Mouse (Mus musculus): ENCODE measurements around the gene Mok. TPM values are rescaled to one million over a fixed set of nuclear protein-coding genes. Genes with fewer than 3 reads are reported as not detected.
A peak's percentile ranks its signal among the peaks of the same experiment; 100 is the strongest.

The Mok gene
- polyA plus RNA-seq, 1 experiment from 2014 or later: 0.85 TPM

GRCm38 (mm10) chr12:110782278-110782677 is 58.5 kb downstream of the Mok start:
- H3K4me3 ChIP-seq (ENCODE audit: low read depth, low read length): no peak overlapping the region
- peaks cover 28% of the 10 kb centered on the region for H3K36me3 ChIP-seq (ENCODE audit: control insufficient read depth, insufficient read depth)
- H3K27ac ChIP-seq (ENCODE audit: low read depth, low read length): no peak overlapping the region
- no peaks in the 10 kb centered on the region for H3K9me3 ChIP-seq (ENCODE audit: control insufficient read depth)
- no peak for ATAC-seq
- no peaks in the 10 kb centered on the region for H3K27me3 ChIP-seq (replicated peaks; ENCODE audit: control insufficient read depth, insufficient read depth, low read length)
- no peak for TF ChIP-seq CTCF (IDR thresholded peaks at IDR 0.05; ENCODE audit: low read depth)
- 93% methylated on average over 1 of the region's 1 CpGs for WGBS
- no peak overlapping the region for H3K4me2 ChIP-seq (replicated peaks; ENCODE audit: low read depth)
- no peak overlapping the region for H3K9ac ChIP-seq (ENCODE audit: low read depth, low read length)
- no peaks in the 10 kb centered on the region for H3K4me1 ChIP-seq (replicated peaks; ENCODE audit: control insufficient read depth, insufficient read depth, low read length)

- Histone ChIP-seq H3K9me3 (ENCODE audit: control insufficient read depth) (no peaks in the 10 kb centered on the region), H3K4me2 (replicated peaks; ENCODE audit: low read depth) (no peak overlapping the region), H3K4me1 (replicated peaks; ENCODE audit: control insufficient read depth, insufficient read depth, low read length) (no peaks in the 10 kb centered on the region), H3K9ac (ENCODE audit: low read depth, low read length) (no peak overlapping the region), H3K27ac (ENCODE audit: low read depth, low read length) (no peak overlapping the region), H3K36me3 (ENCODE audit: control insufficient read depth, insufficient read depth) (peaks cover 24% of the 10 kb centered on the region), H3K27me3 (replicated peaks; ENCODE audit: control insufficient read depth, insufficient read depth, low read length) (no peaks in the 10 kb centered on the region), H3K4me3 (ENCODE audit: low read depth, low read length) (no peak overlapping the region)
- no peak for ATAC-seq
- no peak for TF ChIP-seq CTCF (IDR thresholded peaks at IDR 0.05; ENCODE audit: low read depth)
- WGBS: 84% methylated on average over 8 of the region's 8 CpGs
Measured at GRCm38 (mm10) chr12:110781181-110781580, 59.6 kb downstream of the Mok start.

GRCm38 (mm10) chr12:110779296-110779695 is 61.4 kb downstream of the Mok start:
- no peak for TF ChIP-seq CTCF (IDR thresholded peaks at IDR 0.05; ENCODE audit: low read depth)
- no peaks in the 10 kb centered on the region for H3K9me3 ChIP-seq (ENCODE audit: control insufficient read depth)
- no peaks in the 10 kb centered on the region for H3K27me3 ChIP-seq (replicated peaks; ENCODE audit: control insufficient read depth, insufficient read depth, low read length)
- H3K36me3 ChIP-seq (ENCODE audit: control insufficient read depth, insufficient read depth): peaks cover 21% of the 10 kb centered on the region
- no peaks in the 10 kb centered on the region for H3K4me1 ChIP-seq (replicated peaks; ENCODE audit: control insufficient read depth, insufficient read depth, low read length)
- no peak overlapping the region for H3K9ac ChIP-seq (ENCODE audit: low read depth, low read length)
- no peak overlapping the region for H3K27ac ChIP-seq (ENCODE audit: low read depth, low read length)
- no peak overlapping the region for H3K4me2 ChIP-seq (replicated peaks; ENCODE audit: low read depth)
- WGBS: 57% methylated on average over 7 of the region's 7 CpGs
- H3K4me3 ChIP-seq (ENCODE audit: low read depth, low read length): no peak overlapping the region
- ATAC-seq: no peak

GRCm38 (mm10) chr12:110777853-110778252 is 62.9 kb downstream of the Mok start:
- Histone ChIP-seq H3K27ac (ENCODE audit: low read depth, low read length) (no peak overlapping the region), H3K4me1 (replicated peaks; ENCODE audit: control insufficient read depth, insufficient read depth, low read length) (no peaks in the 10 kb centered on the region), H3K4me3 (ENCODE audit: low read depth, low read length) (no peak overlapping the region), H3K36me3 (ENCODE audit: control insufficient read depth, insufficient read depth) (peaks cover 21% of the 10 kb centered on the region), H3K4me2 (replicated peaks; ENCODE audit: low read depth) (no peak overlapping the region), H3K9ac (ENCODE audit: low read depth, low read length) (no peak overlapping the region), H3K9me3 (ENCODE audit: control insufficient read depth) (no peaks in the 10 kb centered on the region), H3K27me3 (replicated peaks; ENCODE audit: control insufficient read depth, insufficient read depth, low read length) (no peaks in the 10 kb centered on the region)
- no peak for ATAC-seq
- no peak for TF ChIP-seq CTCF (IDR thresholded peaks at IDR 0.05; ENCODE audit: low read depth)
- 80% methylated on average over 5 of the region's 5 CpGs for WGBS

- H3K4me2 ChIP-seq (replicated peaks; ENCODE audit: low read depth): no peak overlapping the region
- H3K27me3 ChIP-seq (replicated peaks; ENCODE audit: control insufficient read depth, insufficient read depth, low read length): no peaks in the 10 kb centered on the region
- H3K4me3 ChIP-seq (ENCODE audit: low read depth, low read length): no peak overlapping the region
- no peaks in the 10 kb centered on the region for H3K9me3 ChIP-seq (ENCODE audit: control insufficient read depth)
- no peak overlapping the region for H3K27ac ChIP-seq (ENCODE audit: low read depth, low read length)
- no peak for TF ChIP-seq CTCF (IDR thresholded peaks at IDR 0.05; ENCODE audit: low read depth)
- H3K4me1 ChIP-seq (replicated peaks; ENCODE audit: control insufficient read depth, insufficient read depth, low read length): no peaks in the 10 kb centered on the region
- H3K36me3 ChIP-seq (ENCODE audit: control insufficient read depth, insufficient read depth): peaks cover 9% of the 10 kb centered on the region
- no peak overlapping the region for H3K9ac ChIP-seq (ENCODE audit: low read depth, low read length)
- peak; percentile 61 for ATAC-seq
- WGBS: 50% methylated on average over 5 of the region's 5 CpGs
Measured at GRCm38 (mm10) chr12:110775628-110776426, 64.9 kb downstream of the Mok start.

GRCm38 (mm10) chr12:110771961-110772360 is 68.8 kb downstream of the Mok start:
- no peak for TF ChIP-seq CTCF (IDR thresholded peaks at IDR 0.05; ENCODE audit: low read depth)
- Histone ChIP-seq H3K4me3 (ENCODE audit: low read depth, low read length) (no peak overlapping the region), H3K9ac (ENCODE audit: low read depth, low read length) (no peak overlapping the region), H3K27me3 (replicated peaks; ENCODE audit: control insufficient read depth, insufficient read depth, low read length) (no peaks in the 10 kb centered on the region), H3K9me3 (ENCODE audit: control insufficient read depth) (no peaks in the 10 kb centered on the region), H3K27ac (ENCODE audit: low read depth, low read length) (no peak overlapping the region), H3K4me2 (replicated peaks; ENCODE audit: low read depth) (no peak overlapping the region), H3K36me3 (ENCODE audit: control insufficient read depth, insufficient read depth) (no peaks in the 10 kb centered on the region; the same call in 1 of the 2 replicates), H3K4me1 (replicated peaks; ENCODE audit: control insufficient read depth, insufficient read depth, low read length) (no peaks in the 10 kb centered on the region)
- no peak for ATAC-seq
- 97% methylated on average over 6 of the region's 6 CpGs for WGBS

Data from intestine, postnatal 0 days (tissue).